In the genomic region with DNA sequence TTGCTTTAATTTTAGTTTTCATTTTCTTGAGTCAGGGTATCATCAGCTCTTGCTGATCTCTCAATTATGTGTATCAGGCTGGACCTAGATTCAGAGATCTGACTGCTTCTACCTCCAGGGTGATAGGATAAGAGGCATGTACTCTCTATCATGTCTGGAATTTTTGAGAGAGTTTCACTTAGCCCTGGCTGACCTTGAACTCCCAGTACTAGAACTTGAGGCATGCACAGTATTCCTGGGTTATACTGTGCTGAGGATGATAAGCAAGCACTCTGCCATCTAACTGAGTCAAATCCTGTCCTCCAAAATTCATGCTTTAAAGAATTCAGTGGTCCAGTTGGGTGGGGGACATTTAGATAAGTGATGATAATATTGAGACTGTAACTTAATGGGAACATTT, we compare ENCODE assay signal across 11 mouse cellular contexts. TPM values are rescaled to one million over a fixed set of nuclear protein-coding genes. Genes with fewer than 3 reads are reported as not detected.
DNase-seq lines count a peak whose midpoint lies in the region; ATAC-seq and TF ChIP-seq lines count a peak whose summit lies in the region.
"Had no signal": no experiment of that assay in that cellular context is flagged by ENCODE, and none has a peak within 500 bp of the region (broad histone marks: within the 10 kb centered on the region; RNA-seq: fewer than 3 reads in every experiment).

No protein-coding gene starts in this region.

- no peaks in the 10 kb centered on the region for H3K9me3 ChIP-seq in intestine, embryonic 14.5 days (ENCODE audit: control insufficient read depth, low read length)
- H3K9me3 ChIP-seq in intestine, postnatal 0 days (ENCODE audit: control insufficient read depth), result no peaks in the 10 kb centered on the region
- H3K9me3 ChIP-seq in CH12.LX (replicated peaks; ENCODE audit: low read length) (no peaks in the 10 kb centered on the region), ES-E14 (ENCODE audit: control insufficient read depth, insufficient read depth, low read depth, low read length) (no peaks in the 10 kb centered on the region)
- no peaks in the 10 kb centered on the region for H3K9me3 ChIP-seq in intestine, embryonic 16.5 days (ENCODE audit: control insufficient read depth, low read length)

- dilution Hi-C loops in CH12.LX (cut with MboI; ENCODE audit: extremely low pct_ligation_motif_present, extremely low pct_unique_long_range_greater_than_20kb, low sequenced_read_pairs), result no loop called here

- H3K27ac ChIP-seq in intestine, embryonic 14.5 days (ENCODE audit: low read depth), result no peak overlapping the region
- H3K27ac ChIP-seq in intestine, postnatal 0 days (ENCODE audit: low read depth, low read length), result no peak overlapping the region
- no peak overlapping the region for H3K27ac ChIP-seq in CH12.LX (ENCODE audit: insufficient read depth, low read depth)
- no peak overlapping the region; the same call in 1 of the 2 replicates for H3K27ac ChIP-seq in ES-E14 (ENCODE audit: insufficient read depth, low read depth, low read length, poor library complexity, severe bottlenecking)
- H3K27ac ChIP-seq in intestine, embryonic 16.5 days (ENCODE audit: low read length), result no peak overlapping the region
- H3K27ac ChIP-seq in layer of hippocampus, adult 2 months, result no peak overlapping the region

- H3K27me3 ChIP-seq in intestine, embryonic 14.5 days (replicated peaks; ENCODE audit: control insufficient read depth, insufficient read depth, low read length), result no peaks in the 10 kb centered on the region
- no peaks in the 10 kb centered on the region for H3K27me3 ChIP-seq in intestine, postnatal 0 days (replicated peaks; ENCODE audit: control insufficient read depth, insufficient read depth, low read length)
- H3K27me3 ChIP-seq in CH12.LX (replicated peaks), result no peaks in the 10 kb centered on the region
- H3K27me3 ChIP-seq in intestine, embryonic 16.5 days (replicated peaks; ENCODE audit: control insufficient read depth, insufficient read depth, low read length), result no peaks in the 10 kb centered on the region

- in situ Hi-C loops in CH12.LX (cut with MboI; ENCODE audit: low pct_ligation_motif_present, low pct_unique_long_range_greater_than_20kb, low sequenced_read_pairs), result no loop called here
- in situ Hi-C loops in ES-E14 (cut with MboI; ENCODE audit: low sequenced_read_pairs in 2 of 2, unreplicated experiment in 2 of 2), result no loop called here

- peaks cover 16% of the 10 kb centered on the region for H3K36me3 ChIP-seq in intestine, embryonic 14.5 days (ENCODE audit: control insufficient read depth, insufficient read depth, low read length)
- H3K36me3 ChIP-seq in intestine, postnatal 0 days (ENCODE audit: control insufficient read depth, insufficient read depth), result no peaks in the 10 kb centered on the region
- H3K36me3 ChIP-seq in CH12.LX (replicated peaks in 1 of 2; ENCODE audit: control insufficient read depth in 1 of 2, insufficient read depth in 1 of 2, low read length in 1 of 2) (peaks cover 4 to 30% of the 10 kb centered on the region in 2 experiments), ES-E14 (ENCODE audit: control insufficient read depth, insufficient read depth, low read length, poor library complexity, severe bottlenecking) (peaks cover 2% of the 10 kb centered on the region)
- no peaks in the 10 kb centered on the region for H3K36me3 ChIP-seq in intestine, embryonic 16.5 days (ENCODE audit: control insufficient read depth, insufficient read depth, low read length)

- TF ChIP-seq EP300 in CH12.LX (IDR thresholded peaks at IDR 0.05; ENCODE audit: low read length), result no peak

- peaks cover 42% of the 10 kb centered on the region for H3K79me2 ChIP-seq in CH12.LX (replicated peaks; ENCODE audit: control insufficient read depth, extremely low read depth, insufficient read depth, poor library complexity, severe bottlenecking)

- H3K4me1 ChIP-seq in intestine, embryonic 14.5 days (replicated peaks; ENCODE audit: control insufficient read depth, insufficient read depth, low read length), result peaks cover 11% of the 10 kb centered on the region; the same call in 1 of the 2 replicates
- H3K4me1 ChIP-seq in intestine, postnatal 0 days (replicated peaks; ENCODE audit: control insufficient read depth, insufficient read depth, low read length), result no peaks in the 10 kb centered on the region
- H3K4me1 ChIP-seq in CH12.LX (ENCODE audit: control insufficient read depth in 1 of 2, insufficient read depth in 2 of 2), result peaks cover 0 to 28% of the 10 kb centered on the region in 2 experiments; a peak in 2 of 4 replicates
- H3K4me1 ChIP-seq in ES-E14 (ENCODE audit: control insufficient read depth in 2 of 2, insufficient read depth in 2 of 2, low read length in 2 of 2, poor library complexity in 1 of 2), result peaks cover 0 to 9% of the 10 kb centered on the region in 2 experiments; a peak in 3 of 4 replicates
- peaks cover 11% of the 10 kb centered on the region for H3K4me1 ChIP-seq in intestine, embryonic 16.5 days (ENCODE audit: control insufficient read depth, insufficient read depth, low read length)

- no peak for TF ChIP-seq RAD21 in CH12.LX (IDR thresholded peaks at IDR 0.05; ENCODE audit: low read depth, low read length)

- no peak overlapping the region for H3K4me3 ChIP-seq in intestine, embryonic 14.5 days (ENCODE audit: low read depth, low read length)
- H3K4me3 ChIP-seq in intestine, postnatal 0 days (ENCODE audit: low read depth, low read length), result no peak overlapping the region
- H3K4me3 ChIP-seq in CH12.LX (replicated peaks in 1 of 3; ENCODE audit: low read depth in 2 of 3, low read length in 2 of 3, poor library complexity in 1 of 3), result no peak overlapping the region
- H3K4me3 ChIP-seq in ES-E14 (ENCODE audit: insufficient read depth in 1 of 2, low read depth in 1 of 2, low read length in 2 of 2, poor library complexity in 1 of 2, severe bottlenecking in 1 of 2), result peak overlapping the region in 1 of 2 experiments; percentile 77; a peak in 2 of 4 replicates
- peak overlapping the region; percentile 82 for H3K4me3 ChIP-seq in intestine, embryonic 16.5 days (ENCODE audit: low read length)
- H3K4me3 ChIP-seq in layer of hippocampus, adult 2 months, result no peak overlapping the region

- TF ChIP-seq POLR2A in CH12.LX (IDR thresholded peaks at IDR 0.05; ENCODE audit: low read depth, low read length), result no peak

- no peak for ATAC-seq in intestine, embryonic 14.5 days (replicated peaks; ENCODE audit: low FRiP score, low TSS enrichment, low read depth)
- ATAC-seq in intestine, postnatal 0 days, result no peak
- no peak for ATAC-seq in intestine, embryonic 16.5 days

- H3K4me2 ChIP-seq in intestine, embryonic 14.5 days (ENCODE audit: low read length), result peak overlapping the region; percentile 74
- H3K4me2 ChIP-seq in intestine, postnatal 0 days (replicated peaks; ENCODE audit: low read depth), result no peak overlapping the region
- H3K4me2 ChIP-seq in CH12.LX (ENCODE audit: insufficient read depth, low read depth, poor library complexity, severe bottlenecking), result peak overlapping the region; percentile 74
- H3K4me2 ChIP-seq in intestine, embryonic 16.5 days (ENCODE audit: low read depth, low read length), result peak overlapping the region; percentile 90

- no peak for DNase-seq in intestine, embryonic 14.5 days (ENCODE audit: low spot score)
- DNase-seq in CH12.LX (ENCODE audit: extremely low read depth), result no peak
- DNase-seq in ES-E14 (ENCODE audit: low read depth, low spot score), result no peak
- no peak for DNase-seq in layer of hippocampus, adult 2 months (ENCODE audit: low spot score in 2 of 2)
- DNase-seq in layer of hippocampus, adult 8-10 months (ENCODE audit: low spot score in 2 of 2), result no peak
- no peak for DNase-seq in frontal cortex, adult 2 months (ENCODE audit: extremely low spot score in 1 of 2, low spot score in 1 of 2)
- DNase-seq: kidney, postnatal 10 days; lung, postnatal 4 days; right cerebral cortex, postnatal 14 days had no signal

- TF ChIP-seq CTCF in intestine, postnatal 0 days (IDR thresholded peaks at IDR 0.05; ENCODE audit: low read depth), result no peak
- no peak for TF ChIP-seq CTCF in CH12.LX (conservative IDR thresholded peaks at IDR 0.05 in 1 of 2, IDR thresholded peaks at IDR 0.05 in 1 of 2; ENCODE audit: low read depth in 2 of 2, low read length in 2 of 2)
- no peak for TF ChIP-seq CTCF in layer of hippocampus, adult 2 months (conservative IDR thresholded peaks at IDR 0.05)

- H3K9ac ChIP-seq in intestine, embryonic 14.5 days (ENCODE audit: low read length), result no peak overlapping the region
- H3K9ac ChIP-seq in intestine, postnatal 0 days (ENCODE audit: low read depth, low read length), result no peak overlapping the region
- H3K9ac ChIP-seq in CH12.LX (ENCODE audit: insufficient read depth, low read depth) (peak overlapping the region; percentile 99; the same call in 1 of the 2 replicates), ES-E14 (ENCODE audit: insufficient read depth, low read depth, low read length, poor library complexity, severe bottlenecking) (peak overlapping the region; percentile 48; the same call in 1 of the 2 replicates)
- no peak overlapping the region for H3K9ac ChIP-seq in intestine, embryonic 16.5 days (ENCODE audit: low read depth, low read length)

RNA-seq across cellular contexts. Expression of a gene that starts 11.4 kb away (rescaled TPM):
- 36.4 and 40.2 TPM in 2 replicates for polyA plus RNA-seq in intestine, embryonic 14.5 days (2014; fragmentation: Nextera tagmentation; extraction: Ambion mirVana)
- polyA plus RNA-seq in intestine, postnatal 0 days (2015; fragmentation: Nextera tagmentation; extraction: Ambion mirVana), result 22.6 and 30.1 TPM in 2 replicates
- 23.4 and 27.2 TPM in 2 replicates for total RNA-seq in CH12.LX (2012; rRNA removed)
- total RNA-seq in CH12.LX (2014; rRNA removed), result 22.0 and 23.0 TPM in 2 replicates
- polyA plus RNA-seq in CH12.LX (2012; ENCODE audit: insufficient read length, low read depth), result 36.6 and 39.2 TPM in 2 replicates
- total RNA-seq in ES-E14 (2012; rRNA removed), result 39.7 and 40.7 TPM in 2 replicates
- polyA plus RNA-seq in intestine, embryonic 16.5 days (2015; fragmentation: Nextera tagmentation; extraction: Ambion mirVana), result 45.4 and 47.2 TPM in 2 replicates
- total RNA-seq in layer of hippocampus, adult 2 months (2021), result 10 to 100 TPM; 63.6 to 67.6 TPM
- total RNA-seq in layer of hippocampus, adult 8-10 months (2022), result 10 to 100 TPM; 52.2 to 67.9 (median 61.5) TPM
- 40.7 and 44.6 TPM in 2 replicates for polyA plus RNA-seq in frontal cortex, adult 2 months (2012; rRNA removed)

RNA-seq across cellular contexts. Expression of a gene that starts 17.6 kb away (rescaled TPM):
- polyA plus RNA-seq in intestine, embryonic 14.5 days (2014; fragmentation: Nextera tagmentation; extraction: Ambion mirVana), result 3.3 and 3.8 TPM in 2 replicates
- 0.95 and 1.2 TPM in 2 replicates for polyA plus RNA-seq in intestine, postnatal 0 days (2015; fragmentation: Nextera tagmentation; extraction: Ambion mirVana)
- 0.85 and 1.3 TPM in 2 replicates for total RNA-seq in CH12.LX (2012; rRNA removed)
- total RNA-seq in CH12.LX (2014; rRNA removed), result 0.35 and 0.59 TPM in 2 replicates
- polyA plus RNA-seq in CH12.LX (2012; ENCODE audit: insufficient read length, low read depth), result 0.26 and 0.36 TPM in 2 replicates
- 0.63 and 2.6 TPM in 2 replicates for total RNA-seq in ES-E14 (2012; rRNA removed)
- 2.0 and 2.7 TPM in 2 replicates for polyA plus RNA-seq in intestine, embryonic 16.5 days (2015; fragmentation: Nextera tagmentation; extraction: Ambion mirVana)
- 10 to 100 TPM; 16.8 to 16.9 TPM for total RNA-seq in layer of hippocampus, adult 2 months (2021)
- 10 to 100 TPM; 12.9 to 16.1 (median 13.9) TPM for total RNA-seq in layer of hippocampus, adult 8-10 months (2022)
- polyA plus RNA-seq in frontal cortex, adult 2 months (2012; rRNA removed), result 3.9 and 5.3 TPM in 2 replicates

RNA-seq across cellular contexts. Expression of a gene that starts 28.9 kb away (rescaled TPM):
- 11.5 and 13.3 TPM in 2 replicates for polyA plus RNA-seq in intestine, embryonic 14.5 days (2014; fragmentation: Nextera tagmentation; extraction: Ambion mirVana)
- 6.3 and 6.8 TPM in 2 replicates for polyA plus RNA-seq in intestine, postnatal 0 days (2015; fragmentation: Nextera tagmentation; extraction: Ambion mirVana)
- 0.67 and 0.72 TPM in 2 replicates for total RNA-seq in CH12.LX (2012; rRNA removed)
- 0.15 and 0.22 TPM in 2 replicates for total RNA-seq in CH12.LX (2014; rRNA removed)
- polyA plus RNA-seq in CH12.LX (2012; ENCODE audit: insufficient read length, low read depth), result 1.7 and 2.0 TPM in 2 replicates
- total RNA-seq in ES-E14 (2012; rRNA removed), result 1.9 and 6.2 TPM in 2 replicates
- 9.8 and 11.5 TPM in 2 replicates for polyA plus RNA-seq in intestine, embryonic 16.5 days (2015; fragmentation: Nextera tagmentation; extraction: Ambion mirVana)
- total RNA-seq in layer of hippocampus, adult 2 months (2021), result 1 to 10 TPM; 4.2 to 4.3 TPM
- total RNA-seq in layer of hippocampus, adult 8-10 months (2022), result 1 to 10 TPM; 3.8 to 6.3 (median 5.1) TPM
- 1.5 and 1.9 TPM in 2 replicates for polyA plus RNA-seq in frontal cortex, adult 2 months (2012; rRNA removed)

Comparison
In these comparisons a context has a peak if more than half of its experiments do, and no peak if none do; other contexts are left out.
1. H3K9ac ChIP-seq: peak in CH12.LX (single experiment) and ES-E14 (single experiment); none in intestine, embryonic 14.5 days (single experiment), intestine, postnatal 0 days (single experiment) and intestine, embryonic 16.5 days (single experiment).